Mouse (Mus musculus): ENCODE data around the gene Klf15.

Gene Klf15

GRCm38 (mm10) chr6:90465028-90465640, 2.8 kb downstream of the Klf15 start:
- no peak for ATAC-seq (ENCODE audit: low TSS enrichment)

- ATAC-seq (ENCODE audit: low TSS enrichment) = no peak
Observed at GRCm38 (mm10) chr6:90466079-90466478, 3.7 kb downstream of the Klf15 start.

GRCm38 (mm10) chr6:90466847-90467410, 4.6 kb downstream of the Klf15 start:
- ATAC-seq (ENCODE audit: low TSS enrichment) = no peak

- ATAC-seq (ENCODE audit: low TSS enrichment) = no peak
Observed at GRCm38 (mm10) chr6:90468216-90468615, 5.8 kb downstream of the Klf15 start.

- no peak for ATAC-seq (ENCODE audit: low TSS enrichment)
Observed at GRCm38 (mm10) chr6:90469041-90469440, 6.7 kb downstream of the Klf15 start.

- ATAC-seq (ENCODE audit: low TSS enrichment) = no peak
Observed at GRCm38 (mm10) chr6:90470255-90470654, 7.9 kb downstream of the Klf15 start.

- ATAC-seq (ENCODE audit: low TSS enrichment) = peak; percentile 66
Observed at GRCm38 (mm10) chr6:90470947-90471541, 8.7 kb downstream of the Klf15 start.

- ATAC-seq (ENCODE audit: low TSS enrichment) = no peak
Observed at GRCm38 (mm10) chr6:90472079-90472478, 9.7 kb downstream of the Klf15 start.

GRCm38 (mm10) chr6:90472697-90473096, 10.3 kb downstream of the Klf15 start:
- no peak for ATAC-seq (ENCODE audit: low TSS enrichment)

GRCm38 (mm10) chr6:90473630-90474360, 11.4 kb downstream of the Klf15 start:
- ATAC-seq (ENCODE audit: low TSS enrichment) = no peak

- ATAC-seq (ENCODE audit: low TSS enrichment) = no peak
Observed at GRCm38 (mm10) chr6:90474361-90474750, 12.0 kb downstream of the Klf15 start.

GRCm38 (mm10) chr6:90475176-90475853, 12.9 kb downstream of the Klf15 start:
- no peak for ATAC-seq (ENCODE audit: low TSS enrichment)

GRCm38 (mm10) chr6:90475854-90476212, 13.5 kb downstream of the Klf15 start:
- no peak for ATAC-seq (ENCODE audit: low TSS enrichment)

- peak; percentile 86 for ATAC-seq (ENCODE audit: low TSS enrichment)
Observed at GRCm38 (mm10) chr6:90476941-90477518, 14.7 kb downstream of the Klf15 start.

GRCm38 (mm10) chr6:90484249-90484648, 21.9 kb downstream of the Klf15 start:
- ATAC-seq (ENCODE audit: low TSS enrichment) = no peak

- peak; percentile 45; the same call in 1 of the 2 replicates for ATAC-seq (ENCODE audit: low TSS enrichment)
Observed at GRCm38 (mm10) chr6:90484876-90485275, 22.5 kb downstream of the Klf15 start.

- peak; percentile 11; the same call in 1 of the 2 replicates for ATAC-seq (ENCODE audit: low TSS enrichment)
Observed at GRCm38 (mm10) chr6:90486176-90486921, 24.0 kb downstream of the Klf15 start, which contains the start of gene Aldh1l1. Gene Aldh1l1 (plus strand): TSS chr6:90486427.

GRCm38 (mm10) chr6:90487531-90487930, 25.2 kb downstream of the Klf15 start:
- ATAC-seq (ENCODE audit: low TSS enrichment) = no peak

- no peak for ATAC-seq (ENCODE audit: low TSS enrichment)
Observed at GRCm38 (mm10) chr6:90489532-90489931, 27.2 kb downstream of the Klf15 start.

GRCm38 (mm10) chr6:90490976-90491375, 28.6 kb downstream of the Klf15 start:
- peak; percentile 49 for ATAC-seq (ENCODE audit: low TSS enrichment)

Measured in frontal cortex, adult (tissue).